Mouse (Mus musculus): Measurements from ENCODE around the gene Ciita. TPM values are rescaled to one million over a fixed set of nuclear protein-coding genes. Genes with fewer than 3 reads are reported as not detected.

Gene Ciita
- total RNA-seq (2017) = 137 and 148 TPM in 2 replicates

GRCm38 (mm10) chr16:10479857-10480256 lies at the start of gene Ciita:
TSS of gene Ciita (plus strand) at chr16:10480059.
- no peak for ATAC-seq (ENCODE audit: extremely low read depth, insufficient number of reproducible peaks, low FRiP score, poor library complexity, severe bottlenecking)

- no peak for ATAC-seq (ENCODE audit: extremely low read depth, insufficient number of reproducible peaks, low FRiP score, poor library complexity, severe bottlenecking)
Observed at GRCm38 (mm10) chr16:10431911-10432310, 47.9 kb upstream of the Ciita start.

DNA sequence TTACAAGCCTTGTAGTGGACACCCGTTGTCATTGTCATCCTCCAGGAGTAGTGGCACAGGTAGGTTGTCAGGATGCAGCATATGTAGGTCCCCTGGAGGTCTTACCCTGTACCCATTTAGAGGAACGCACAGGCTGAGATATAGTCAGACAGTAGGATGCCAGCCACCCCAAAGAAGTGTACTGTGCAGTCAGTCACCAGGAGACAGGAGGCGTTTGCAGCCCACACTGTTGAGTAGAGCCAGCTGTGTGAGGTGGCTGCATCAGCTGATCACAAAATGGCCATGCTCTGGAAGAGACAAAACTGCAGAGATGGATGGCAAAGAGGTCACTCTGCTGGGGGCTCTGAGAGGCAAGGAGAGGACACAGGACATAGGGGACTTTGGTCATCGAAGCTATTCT lies 47.5 kb upstream of the Ciita start:
- ATAC-seq (ENCODE audit: extremely low read depth, insufficient number of reproducible peaks, low FRiP score, poor library complexity, severe bottlenecking) = no peak

- no peak for ATAC-seq (ENCODE audit: extremely low read depth, insufficient number of reproducible peaks, low FRiP score, poor library complexity, severe bottlenecking)
Observed at GRCm38 (mm10) chr16:10433344-10433743, 46.5 kb upstream of the Ciita start.

DNA sequence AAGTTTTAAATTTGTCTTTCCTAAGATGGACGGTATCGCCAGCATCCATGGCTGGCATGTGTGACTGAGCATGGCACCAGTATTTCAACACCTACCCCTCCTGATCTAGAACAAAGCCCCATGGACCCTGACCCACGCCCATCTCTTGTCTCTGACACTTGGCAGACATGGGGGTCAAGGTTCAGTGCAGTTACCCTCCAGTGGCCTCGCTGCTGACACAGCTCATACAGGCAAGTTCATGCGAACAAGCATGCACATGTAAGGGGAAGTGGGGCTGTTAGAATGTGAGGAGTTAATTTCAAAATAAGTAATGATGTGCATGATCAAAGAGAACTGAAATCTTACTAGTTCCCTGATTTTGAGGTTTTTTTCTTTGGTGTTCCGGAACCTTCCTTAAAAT lies 43.7 kb upstream of the Ciita start:
- no peak; the same call in 1 of the 2 replicates for ATAC-seq (ENCODE audit: extremely low read depth, insufficient number of reproducible peaks, low FRiP score, poor library complexity, severe bottlenecking)

- no peak for ATAC-seq (ENCODE audit: extremely low read depth, insufficient number of reproducible peaks, low FRiP score, poor library complexity, severe bottlenecking)
Observed at GRCm38 (mm10) chr16:10438055-10438454, 41.8 kb upstream of the Ciita start.

GRCm38 (mm10) chr16:10441328-10441727 lies 38.5 kb upstream of the Ciita start:
- ATAC-seq (ENCODE audit: extremely low read depth, insufficient number of reproducible peaks, low FRiP score, poor library complexity, severe bottlenecking) = no peak

GRCm38 (mm10) chr16:10441761-10442160 lies 38.1 kb upstream of the Ciita start:
- no peak for ATAC-seq (ENCODE audit: extremely low read depth, insufficient number of reproducible peaks, low FRiP score, poor library complexity, severe bottlenecking)

- ATAC-seq (ENCODE audit: extremely low read depth, insufficient number of reproducible peaks, low FRiP score, poor library complexity, severe bottlenecking) = no peak
Observed at GRCm38 (mm10) chr16:10443723-10444122, 36.1 kb upstream of the Ciita start.

DNA sequence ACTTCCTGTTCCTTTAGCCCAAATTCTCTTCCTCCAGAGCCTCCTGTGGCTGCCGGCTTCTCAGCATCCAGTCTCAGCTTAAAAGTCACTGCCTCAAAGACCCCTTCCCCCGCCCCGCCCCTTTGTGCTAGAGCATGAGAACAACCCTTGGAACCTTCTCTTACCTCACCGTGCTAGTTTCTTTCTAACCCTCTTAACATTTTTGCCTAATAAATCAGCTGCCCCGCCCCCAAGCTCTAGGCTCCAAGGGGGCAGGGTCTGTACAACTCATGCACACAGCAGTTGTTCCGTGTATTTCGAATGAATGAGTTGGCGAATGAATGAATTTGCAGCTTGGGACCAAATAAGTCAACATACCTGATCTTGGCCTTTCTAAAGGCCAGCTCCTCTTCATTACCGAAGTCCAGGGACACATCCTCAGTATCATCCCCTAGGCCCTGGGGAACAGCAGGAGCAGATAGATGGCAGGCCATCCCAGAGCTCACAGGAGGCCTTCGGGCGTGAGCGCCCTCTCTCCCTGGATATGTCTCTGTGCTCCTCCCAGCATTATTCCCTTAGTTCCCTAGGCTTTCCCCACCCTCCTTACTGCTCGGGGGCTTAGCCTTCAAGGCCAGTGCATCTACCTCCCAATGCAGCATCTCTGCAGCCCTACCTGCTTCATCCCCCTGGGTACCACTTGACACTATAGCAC lies 33.1 kb upstream of the Ciita start:
- no peak for ATAC-seq (ENCODE audit: extremely low read depth, insufficient number of reproducible peaks, low FRiP score, poor library complexity, severe bottlenecking)

DNA sequence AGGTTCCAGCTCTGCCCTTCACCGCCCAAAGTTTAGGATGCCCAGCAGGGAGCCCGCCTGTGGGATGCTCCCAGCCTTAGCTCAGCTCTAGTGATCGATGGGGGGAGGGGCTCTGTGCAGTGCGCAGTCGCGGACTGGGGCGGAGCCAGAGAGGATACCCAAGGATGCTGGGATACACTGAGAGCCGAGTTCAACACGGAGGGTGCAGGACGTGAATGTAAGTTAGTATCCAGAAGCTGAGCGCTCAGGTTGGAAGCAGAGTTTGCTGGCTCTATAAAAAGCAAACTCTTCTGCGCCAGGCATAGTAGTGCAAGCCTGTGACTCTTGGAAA lies 32.6 kb upstream of the Ciita start, which contains the start of gene Tvp23a:
Tvp23a (minus strand) TSS at position 99 of the 331 bp plus-strand sequence.
- ATAC-seq (ENCODE audit: extremely low read depth, insufficient number of reproducible peaks, low FRiP score, poor library complexity, severe bottlenecking) = no peak

GRCm38 (mm10) chr16:10447781-10448180 lies 32.1 kb upstream of the Ciita start:
- ATAC-seq (ENCODE audit: extremely low read depth, insufficient number of reproducible peaks, low FRiP score, poor library complexity, severe bottlenecking) = no peak

GRCm38 (mm10) chr16:10448931-10449330 lies 30.9 kb upstream of the Ciita start:
- no peak for ATAC-seq (ENCODE audit: extremely low read depth, insufficient number of reproducible peaks, low FRiP score, poor library complexity, severe bottlenecking)

DNA sequence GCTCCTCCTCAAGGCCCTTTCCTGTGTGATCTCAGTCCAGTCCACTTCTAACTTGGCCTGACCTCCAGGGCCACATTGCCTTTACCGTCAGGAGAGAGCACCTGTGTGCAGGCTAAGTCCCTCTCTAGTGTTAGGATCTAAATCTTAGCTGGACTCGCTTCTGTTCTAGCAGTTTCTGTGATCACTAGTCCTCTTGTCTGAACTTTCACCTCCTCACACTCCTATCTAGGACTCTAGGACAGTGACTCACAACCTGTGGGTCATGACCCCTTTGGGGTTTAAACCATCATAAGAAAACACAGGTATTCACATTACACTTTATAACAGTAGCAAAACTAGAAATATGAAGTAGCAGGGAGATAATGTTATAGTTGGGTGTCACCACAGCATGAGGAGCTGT lies 28.0 kb upstream of the Ciita start:
- no peak for ATAC-seq (ENCODE audit: extremely low read depth, insufficient number of reproducible peaks, low FRiP score, poor library complexity, severe bottlenecking)

GRCm38 (mm10) chr16:10452445-10452896 lies 27.4 kb upstream of the Ciita start:
- no peak for ATAC-seq (ENCODE audit: extremely low read depth, insufficient number of reproducible peaks, low FRiP score, poor library complexity, severe bottlenecking)

GRCm38 (mm10) chr16:10453872-10454582 lies 25.8 kb upstream of the Ciita start:
- ATAC-seq (ENCODE audit: extremely low read depth, insufficient number of reproducible peaks, low FRiP score, poor library complexity, severe bottlenecking) = no peak

- ATAC-seq (ENCODE audit: extremely low read depth, insufficient number of reproducible peaks, low FRiP score, poor library complexity, severe bottlenecking) = no peak
Observed at GRCm38 (mm10) chr16:10454583-10454974, 25.3 kb upstream of the Ciita start.

DNA sequence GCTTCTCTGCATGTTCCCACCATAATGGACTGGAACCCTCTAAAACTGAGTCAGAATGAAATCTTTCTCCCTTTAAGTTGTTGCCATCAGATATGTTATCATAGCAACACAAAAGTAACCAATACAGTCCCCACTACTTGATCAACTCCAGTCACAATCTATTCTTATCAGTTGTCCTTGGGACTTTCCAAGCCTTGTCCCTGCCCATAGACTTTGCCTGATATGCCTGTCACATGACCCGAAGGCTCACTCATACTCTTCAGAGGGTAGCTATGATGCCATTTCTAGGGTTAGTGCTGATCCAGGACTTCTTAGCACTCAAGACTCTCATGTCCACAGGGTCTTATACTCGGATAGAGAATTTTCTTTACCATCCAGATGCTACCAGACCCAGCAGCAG lies 19.7 kb upstream of the Ciita start:
- ATAC-seq (ENCODE audit: extremely low read depth, insufficient number of reproducible peaks, low FRiP score, poor library complexity, severe bottlenecking) = no peak

DNA sequence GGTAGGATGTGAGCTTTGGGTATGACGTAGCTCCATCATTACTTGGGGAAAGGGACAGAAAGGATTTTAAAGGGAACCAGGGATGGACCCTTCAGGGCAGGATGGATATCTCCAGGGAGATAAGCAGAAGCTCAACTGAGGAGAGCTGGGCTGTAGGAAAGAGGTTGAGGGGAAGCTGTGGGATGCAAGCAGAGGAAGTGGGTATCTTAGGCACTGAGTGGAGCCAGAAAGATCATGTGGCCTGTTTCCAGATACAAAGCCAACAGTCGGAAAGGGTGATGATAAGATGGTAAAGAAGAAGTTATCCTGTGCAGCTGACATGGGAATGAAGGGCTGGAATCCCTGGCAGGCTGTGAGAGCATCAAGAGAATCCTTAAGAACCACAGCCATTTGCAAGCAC lies 18.7 kb upstream of the Ciita start:
- no peak for ATAC-seq (ENCODE audit: extremely low read depth, insufficient number of reproducible peaks, low FRiP score, poor library complexity, severe bottlenecking)

DNA sequence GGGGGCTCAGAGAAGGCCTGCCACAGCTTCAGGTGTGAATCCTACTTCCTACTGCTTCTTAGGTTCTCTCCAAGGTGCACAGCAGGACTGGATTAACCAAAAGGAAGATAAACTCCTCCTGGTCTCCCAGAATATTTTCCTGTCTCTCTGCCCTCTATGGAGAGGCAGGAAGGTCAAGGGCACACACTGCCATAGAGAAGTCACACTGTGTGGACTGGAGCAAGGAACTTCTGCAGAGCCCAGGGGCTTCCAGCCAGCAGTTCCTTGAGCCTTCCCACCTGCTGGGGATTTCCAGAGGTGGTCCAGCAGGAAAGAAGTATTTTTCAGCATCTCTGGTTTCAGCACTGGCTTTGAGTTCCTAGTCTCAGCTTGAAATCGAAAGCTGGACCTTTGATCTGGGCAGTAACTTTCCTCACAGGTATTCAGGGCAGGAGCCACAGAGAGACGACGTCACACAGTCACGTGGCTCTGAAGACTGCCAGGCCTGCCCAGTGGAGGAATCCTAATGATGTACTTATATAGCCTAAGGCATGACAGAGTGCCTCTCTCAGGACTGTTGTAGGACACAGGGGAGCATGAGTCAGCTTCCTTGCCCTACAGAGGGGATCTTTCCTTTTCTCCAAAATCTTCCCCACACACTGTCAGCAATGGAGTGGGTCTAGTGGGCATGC lies 14.7 kb upstream of the Ciita start:
- no peak for ATAC-seq (ENCODE audit: extremely low read depth, insufficient number of reproducible peaks, low FRiP score, poor library complexity, severe bottlenecking)

Data from neutrophil, adult 5-6 weeks (primary cell).